Mouse (Mus musculus): Measurements from ENCODE around the gene Pnpla6. TPM values are rescaled to one million over a fixed set of nuclear protein-coding genes. Genes with fewer than 3 reads are reported as not detected.

The Pnpla6 gene
- polyA plus RNA-seq, 1 experiment from 2014 or later = 17.4 TPM

DNA sequence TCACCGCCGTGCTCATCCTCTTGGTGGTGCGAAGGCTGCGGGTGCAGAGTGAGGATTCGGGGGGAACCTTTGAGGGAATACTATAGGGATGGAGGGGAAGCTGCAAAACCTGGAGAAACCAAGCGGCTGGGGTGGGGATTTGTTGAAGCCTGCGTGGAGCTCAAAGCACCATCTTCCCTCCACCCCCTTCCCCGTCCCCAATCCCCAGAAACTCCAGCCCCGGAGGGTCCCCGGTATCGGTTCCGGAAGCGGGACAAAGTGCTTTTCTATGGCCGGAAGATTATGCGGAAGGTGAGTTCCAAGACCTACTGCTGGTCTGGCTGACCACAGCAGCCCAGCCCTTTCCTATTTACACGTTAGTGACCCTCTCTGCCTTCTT is 1.9 kb downstream of the Pnpla6 start:
- no peaks in the 10 kb centered on the region for H3K9me3 ChIP-seq (ENCODE audit: control insufficient read depth, low read length)
- H3K4me1 ChIP-seq (replicated peaks; ENCODE audit: control insufficient read depth, insufficient read depth, low read length) = 0 out of 2 replicates have a peak, but pooled peaks cover 2% of the 10 kb centered on the region
- WGBS = 8% methylated on average over 16 of the region's 16 CpGs
- peak overlapping the region; percentile 48; the same call in 1 of the 2 replicates for H3K9ac ChIP-seq (ENCODE audit: low read depth, low read length)
- H3K27ac ChIP-seq (ENCODE audit: low read depth, low read length) = no peak overlapping the region
- H3K36me3 ChIP-seq (ENCODE audit: control insufficient read depth, insufficient read depth, low read length) = 0 out of 2 replicates have a peak, but pooled peaks cover 1% of the 10 kb centered on the region
- H3K4me2 ChIP-seq (replicated peaks; ENCODE audit: low read depth, low read length) = peak overlapping the region; percentile 84
- peak overlapping the region; percentile 49 for H3K4me3 ChIP-seq (ENCODE audit: low read depth, low read length)
- DNase-seq (ENCODE audit: low spot score) (no peak), ATAC-seq (ENCODE audit: low FRiP score) (0 out of 2 replicates have a peak, but pooled peaks have one; percentile 0)
- H3K27me3 ChIP-seq (ENCODE audit: control insufficient read depth, insufficient read depth, low read length) = no peaks in the 10 kb centered on the region

DNA sequence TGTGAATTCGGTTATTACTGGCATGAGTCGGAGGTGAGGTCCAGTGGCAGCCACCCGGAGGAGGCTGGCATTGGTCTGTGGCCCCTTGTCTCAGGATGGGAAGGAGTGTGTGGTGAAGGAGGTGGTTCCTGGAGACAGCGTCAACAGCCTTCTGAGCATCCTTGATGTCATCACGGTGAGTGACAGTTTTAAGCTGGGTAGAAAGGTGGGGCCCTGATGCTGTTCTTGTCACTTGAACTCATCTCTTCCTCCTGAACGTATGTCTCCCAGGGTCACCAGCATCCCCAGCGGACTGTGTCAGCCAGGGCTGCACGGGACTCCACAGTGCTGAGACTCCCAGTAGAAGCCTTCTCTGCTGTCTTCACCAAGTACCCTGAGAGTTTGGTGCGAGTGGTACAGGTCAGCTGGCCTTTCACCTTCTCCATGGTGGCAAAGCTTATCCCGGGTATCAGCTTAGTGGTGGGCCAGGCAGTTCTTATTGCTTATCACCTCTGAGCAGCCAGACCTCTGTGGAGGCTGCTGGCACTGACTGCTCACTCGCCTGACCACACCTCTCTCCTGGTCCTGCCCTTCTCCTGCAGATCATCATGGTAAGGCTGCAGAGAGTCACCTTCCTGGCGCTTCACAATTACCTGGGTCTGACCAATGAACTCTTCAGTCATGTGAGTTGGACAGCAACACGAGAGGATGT is 7.0 kb downstream of the Pnpla6 start:
- H3K4me3 ChIP-seq (ENCODE audit: low read depth, low read length) = no peak overlapping the region
- H3K4me2 ChIP-seq (replicated peaks; ENCODE audit: low read depth, low read length) = no peak overlapping the region
- DNase-seq (ENCODE audit: low spot score) = no peak
- no peak overlapping the region for H3K27ac ChIP-seq (ENCODE audit: low read depth, low read length)
- H3K9me3 ChIP-seq (ENCODE audit: control insufficient read depth, low read length) = no peaks in the 10 kb centered on the region
- H3K27me3 ChIP-seq (ENCODE audit: control insufficient read depth, insufficient read depth, low read length) = no peaks in the 10 kb centered on the region
- peaks cover 5% of the 10 kb centered on the region; the same call in 1 of the 2 replicates for H3K36me3 ChIP-seq (ENCODE audit: control insufficient read depth, insufficient read depth, low read length)
- WGBS = 91% methylated on average over 13 of the region's 13 CpGs
- no peak overlapping the region for H3K9ac ChIP-seq (ENCODE audit: low read depth, low read length)
- ATAC-seq (ENCODE audit: low FRiP score) = no peak
- H3K4me1 ChIP-seq (replicated peaks; ENCODE audit: control insufficient read depth, insufficient read depth, low read length) = no peaks in the 10 kb centered on the region

DNA sequence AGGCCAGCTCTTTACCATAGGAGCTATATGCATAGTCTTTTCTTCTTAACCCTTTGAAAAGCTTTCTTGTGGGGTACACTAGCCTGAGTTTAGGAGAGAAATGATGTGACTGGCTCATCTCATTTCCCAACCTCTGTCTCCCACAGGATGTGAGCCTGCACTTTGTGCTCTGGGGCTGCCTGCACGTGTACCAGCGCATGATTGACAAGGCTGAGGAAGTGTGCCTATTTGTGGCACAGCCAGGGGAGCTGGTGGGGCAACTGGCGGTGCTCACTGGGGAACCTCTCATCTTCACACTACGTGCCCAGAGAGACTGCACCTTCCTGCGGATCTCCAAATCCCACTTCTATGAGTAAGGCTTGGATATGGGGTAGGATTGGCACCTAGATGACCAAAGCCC is 15.6 kb downstream of the Pnpla6 start:
- H3K9ac ChIP-seq (ENCODE audit: low read depth, low read length) = no peak overlapping the region
- no peak overlapping the region for H3K4me3 ChIP-seq (ENCODE audit: low read depth, low read length)
- DNase-seq (ENCODE audit: low spot score) = no peak
- no peaks in the 10 kb centered on the region for H3K27me3 ChIP-seq (ENCODE audit: control insufficient read depth, insufficient read depth, low read length)
- ATAC-seq (ENCODE audit: low FRiP score) = no peak
- H3K36me3 ChIP-seq (ENCODE audit: control insufficient read depth, insufficient read depth, low read length) = peaks cover 2% of the 10 kb centered on the region; the same call in 1 of the 2 replicates
- no peaks in the 10 kb centered on the region for H3K4me1 ChIP-seq (replicated peaks; ENCODE audit: control insufficient read depth, insufficient read depth, low read length)
- H3K4me2 ChIP-seq (replicated peaks; ENCODE audit: low read depth, low read length) = no peak overlapping the region
- H3K27ac ChIP-seq (ENCODE audit: low read depth, low read length) = no peak overlapping the region
- WGBS = 85% methylated on average over 5 of the region's 5 CpGs
- no peaks in the 10 kb centered on the region for H3K9me3 ChIP-seq (ENCODE audit: control insufficient read depth, low read length)

DNA sequence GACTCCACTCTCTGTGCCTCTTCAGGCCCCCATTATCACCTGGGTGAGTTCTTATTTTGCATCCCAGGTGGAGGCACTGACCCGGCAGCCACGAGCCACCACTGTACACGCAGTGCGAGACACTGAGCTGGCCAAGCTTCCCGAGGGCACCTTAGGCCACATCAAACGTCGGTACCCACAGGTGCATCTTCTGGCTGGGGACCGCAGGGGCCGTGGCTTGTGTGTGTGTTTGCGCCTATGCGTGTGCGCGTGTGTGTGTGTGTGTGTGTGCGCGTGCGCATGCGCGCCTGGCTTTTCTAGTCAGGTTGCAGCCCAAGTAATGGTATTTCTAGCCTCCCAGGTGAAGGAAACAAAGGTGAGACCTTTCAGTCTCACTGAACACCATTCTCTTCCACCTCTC is 16.8 kb downstream of the Pnpla6 start:
- Histone ChIP-seq H3K4me2 (replicated peaks; ENCODE audit: low read depth, low read length) (no peak overlapping the region), H3K36me3 (ENCODE audit: control insufficient read depth, insufficient read depth, low read length) (no peaks in the 10 kb centered on the region; the same call in 1 of the 2 replicates), H3K4me3 (ENCODE audit: low read depth, low read length) (no peak overlapping the region), H3K4me1 (replicated peaks; ENCODE audit: control insufficient read depth, insufficient read depth, low read length) (no peaks in the 10 kb centered on the region), H3K9ac (ENCODE audit: low read depth, low read length) (no peak overlapping the region), H3K27me3 (ENCODE audit: control insufficient read depth, insufficient read depth, low read length) (no peaks in the 10 kb centered on the region), H3K27ac (ENCODE audit: low read depth, low read length) (no peak overlapping the region), H3K9me3 (ENCODE audit: control insufficient read depth, low read length) (no peaks in the 10 kb centered on the region)
- ATAC-seq (ENCODE audit: low FRiP score) = no peak
- 98% methylated on average over 18 of the region's 18 CpGs for WGBS
- no peak for DNase-seq (ENCODE audit: low spot score)

DNA sequence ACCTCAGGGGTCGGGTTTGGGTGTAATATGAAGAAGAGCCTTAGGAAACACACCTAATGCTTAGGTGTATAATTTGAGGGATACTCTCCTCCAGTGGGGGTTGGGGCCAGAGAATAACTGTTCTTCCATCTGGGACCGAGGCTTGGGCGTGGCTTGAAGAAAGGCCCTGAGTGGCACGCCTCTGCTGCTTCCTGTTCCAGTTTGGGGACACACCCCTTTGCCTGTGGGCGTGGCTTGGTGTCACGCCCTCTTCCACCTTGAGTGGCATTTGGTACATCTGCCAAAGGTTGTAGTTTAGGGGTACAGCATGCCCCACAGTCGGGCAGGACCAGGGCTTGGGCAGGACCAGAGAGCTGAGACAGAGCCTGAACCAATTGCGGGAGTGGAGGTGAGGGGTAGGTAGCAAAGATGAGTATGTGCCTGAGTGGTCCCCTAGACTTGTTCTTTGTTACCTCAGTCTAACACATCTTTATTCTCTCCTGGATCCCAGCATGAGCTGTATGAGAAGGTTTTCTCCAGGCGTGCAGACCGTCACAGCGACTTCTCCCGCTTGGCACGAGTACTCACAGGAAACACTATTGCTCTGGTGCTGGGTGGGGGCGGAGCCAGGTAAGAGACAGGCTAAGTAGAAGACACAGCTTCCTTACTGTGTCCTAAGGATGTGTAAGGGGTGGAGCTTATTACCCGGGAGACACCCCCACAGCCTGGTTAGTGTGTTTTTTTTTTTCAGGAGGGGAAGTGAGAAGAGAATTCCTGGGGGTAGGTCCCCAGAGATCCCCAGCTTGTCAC is 21.1 kb downstream of the Pnpla6 start:
- WGBS = 67% methylated on average over 15 of the region's 15 CpGs
- DNase-seq (ENCODE audit: low spot score) (no peak), ATAC-seq (ENCODE audit: low FRiP score) (0 out of 2 replicates have a peak, but pooled peaks have one; percentile 19)
- Histone ChIP-seq H3K36me3 (ENCODE audit: control insufficient read depth, insufficient read depth, low read length) (no peaks in the 10 kb centered on the region), H3K4me3 (ENCODE audit: low read depth, low read length) (no peak overlapping the region), H3K27ac (ENCODE audit: low read depth, low read length) (no peak overlapping the region), H3K27me3 (ENCODE audit: control insufficient read depth, insufficient read depth, low read length) (no peaks in the 10 kb centered on the region), H3K9me3 (ENCODE audit: control insufficient read depth, low read length) (no peaks in the 10 kb centered on the region), H3K4me1 (replicated peaks; ENCODE audit: control insufficient read depth, insufficient read depth, low read length) (no peaks in the 10 kb centered on the region), H3K4me2 (replicated peaks; ENCODE audit: low read depth, low read length) (no peak overlapping the region), H3K9ac (ENCODE audit: low read depth, low read length) (no peak overlapping the region)

DNA sequence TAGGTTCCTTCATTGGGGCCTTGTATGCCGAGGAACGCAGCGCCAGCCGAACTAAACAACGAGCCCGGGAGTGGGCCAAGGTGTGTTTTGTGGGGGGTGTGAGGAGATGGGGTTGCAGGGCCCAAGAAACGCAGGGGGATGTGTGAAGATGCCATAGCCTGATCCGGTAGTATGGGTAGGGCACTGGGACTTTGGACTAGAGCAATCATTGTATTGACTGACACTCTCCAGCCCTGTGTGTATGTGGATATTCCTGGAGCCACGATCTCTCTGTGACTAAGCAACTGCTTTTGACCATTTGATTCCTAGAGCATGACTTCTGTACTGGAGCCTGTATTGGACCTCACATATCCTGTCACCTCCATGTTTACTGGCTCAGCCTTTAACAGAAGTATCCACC is 21.8 kb downstream of the Pnpla6 start:
- no peak overlapping the region for H3K9ac ChIP-seq (ENCODE audit: low read depth, low read length)
- no peak overlapping the region for H3K4me2 ChIP-seq (replicated peaks; ENCODE audit: low read depth, low read length)
- H3K4me1 ChIP-seq (replicated peaks; ENCODE audit: control insufficient read depth, insufficient read depth, low read length) = no peaks in the 10 kb centered on the region
- no peaks in the 10 kb centered on the region for H3K27me3 ChIP-seq (ENCODE audit: control insufficient read depth, insufficient read depth, low read length)
- 93% methylated on average over 9 of the region's 9 CpGs for WGBS
- no peaks in the 10 kb centered on the region for H3K36me3 ChIP-seq (ENCODE audit: control insufficient read depth, insufficient read depth, low read length)
- no peak for ATAC-seq (ENCODE audit: low FRiP score)
- no peaks in the 10 kb centered on the region for H3K9me3 ChIP-seq (ENCODE audit: control insufficient read depth, low read length)
- no peak for DNase-seq (ENCODE audit: low spot score)
- no peak overlapping the region for H3K4me3 ChIP-seq (ENCODE audit: low read depth, low read length)
- H3K27ac ChIP-seq (ENCODE audit: low read depth, low read length) = no peak overlapping the region

DNA sequence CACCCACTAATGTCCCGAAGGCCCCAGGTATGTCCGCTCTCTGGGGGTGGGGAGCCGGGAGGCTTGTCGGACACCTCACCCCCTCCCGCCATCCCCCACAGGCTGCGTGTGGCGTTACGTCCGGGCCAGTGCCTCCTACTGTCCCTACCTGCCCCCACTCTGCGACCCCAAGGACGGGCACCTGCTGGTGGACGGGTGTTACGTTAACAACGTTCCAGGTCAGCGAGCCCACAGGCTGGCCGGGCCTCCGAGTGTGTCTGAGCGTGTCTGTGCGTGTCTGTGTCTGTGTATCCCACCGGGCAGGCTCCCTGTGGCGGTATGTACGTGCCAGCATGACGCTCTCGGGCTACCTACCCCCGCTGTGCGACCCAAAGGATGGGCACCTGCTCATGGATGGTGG is 22.5 kb downstream of the Pnpla6 start:
- Histone ChIP-seq H3K4me2 (replicated peaks; ENCODE audit: low read depth, low read length) (no peak overlapping the region), H3K9me3 (ENCODE audit: control insufficient read depth, low read length) (no peaks in the 10 kb centered on the region), H3K27ac (ENCODE audit: low read depth, low read length) (no peak overlapping the region), H3K27me3 (ENCODE audit: control insufficient read depth, insufficient read depth, low read length) (no peaks in the 10 kb centered on the region), H3K9ac (ENCODE audit: low read depth, low read length) (no peak overlapping the region), H3K4me3 (ENCODE audit: low read depth, low read length) (no peak overlapping the region), H3K4me1 (replicated peaks; ENCODE audit: control insufficient read depth, insufficient read depth, low read length) (no peaks in the 10 kb centered on the region), H3K36me3 (ENCODE audit: control insufficient read depth, insufficient read depth, low read length) (no peaks in the 10 kb centered on the region)
- DNase-seq (ENCODE audit: low spot score) (no peak), ATAC-seq (ENCODE audit: low FRiP score) (no peak)
- WGBS = 95% methylated on average over 26 of the region's 26 CpGs

DNA sequence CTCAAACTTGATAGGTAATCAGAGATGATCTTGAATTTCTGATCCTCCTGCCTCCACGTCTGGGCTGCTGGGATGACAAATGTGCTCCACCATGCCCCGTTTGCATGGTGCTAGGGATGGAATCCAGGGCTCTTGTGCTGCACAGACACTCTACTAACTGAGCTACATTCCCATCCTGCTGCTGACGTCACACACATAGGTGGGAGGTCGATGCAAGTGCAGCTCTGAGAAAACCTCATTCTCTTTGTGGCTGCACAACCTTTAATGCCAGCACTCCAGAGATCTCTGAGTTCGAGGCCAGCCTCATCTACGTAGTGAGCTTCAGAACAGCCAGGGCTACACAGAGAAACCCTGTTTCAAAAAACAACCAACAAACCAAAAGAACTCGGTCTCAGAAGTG is 24.0 kb downstream of the Pnpla6 start:
- ATAC-seq (ENCODE audit: low FRiP score) (no peak), DNase-seq (ENCODE audit: low spot score) (no peak)
- Histone ChIP-seq H3K36me3 (ENCODE audit: control insufficient read depth, insufficient read depth, low read length) (no peaks in the 10 kb centered on the region), H3K4me1 (replicated peaks; ENCODE audit: control insufficient read depth, insufficient read depth, low read length) (no peaks in the 10 kb centered on the region), H3K4me2 (replicated peaks; ENCODE audit: low read depth, low read length) (no peak overlapping the region), H3K27me3 (ENCODE audit: control insufficient read depth, insufficient read depth, low read length) (no peaks in the 10 kb centered on the region), H3K9me3 (ENCODE audit: control insufficient read depth, low read length) (no peaks in the 10 kb centered on the region), H3K4me3 (ENCODE audit: low read depth, low read length) (no peak overlapping the region), H3K27ac (ENCODE audit: low read depth, low read length) (no peak overlapping the region), H3K9ac (ENCODE audit: low read depth, low read length) (no peak overlapping the region)
- WGBS = 83% methylated on average over 7 of the region's 7 CpGs

DNA sequence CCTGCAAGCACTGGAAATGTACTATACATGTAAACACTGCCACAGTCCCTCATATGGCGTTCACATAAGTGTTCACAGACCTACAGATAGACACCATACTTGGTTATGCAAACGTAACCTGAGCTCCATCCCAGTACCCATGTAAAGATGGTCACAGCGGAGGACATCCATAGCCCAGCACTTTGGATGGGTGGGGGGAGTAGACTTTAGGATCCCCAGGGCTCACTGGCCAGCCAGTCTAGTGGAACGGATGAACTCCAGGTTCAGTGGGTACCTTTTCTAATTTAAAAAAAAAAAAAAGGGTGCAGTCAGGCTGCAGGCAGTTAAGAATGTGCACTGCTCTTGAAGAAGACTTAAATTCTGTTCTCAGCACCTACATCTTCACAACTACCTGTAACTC is 24.9 kb downstream of the Pnpla6 start:
- H3K4me2 ChIP-seq (replicated peaks; ENCODE audit: low read depth, low read length) = no peak overlapping the region
- DNase-seq (ENCODE audit: low spot score) (no peak), ATAC-seq (ENCODE audit: low FRiP score) (no peak)
- H3K36me3 ChIP-seq (ENCODE audit: control insufficient read depth, insufficient read depth, low read length) = no peaks in the 10 kb centered on the region
- 86% methylated on average over 4 of the region's 4 CpGs for WGBS
- H3K9ac ChIP-seq (ENCODE audit: low read depth, low read length) = no peak overlapping the region
- no peak overlapping the region for H3K27ac ChIP-seq (ENCODE audit: low read depth, low read length)
- H3K4me1 ChIP-seq (replicated peaks; ENCODE audit: control insufficient read depth, insufficient read depth, low read length) = no peaks in the 10 kb centered on the region
- no peaks in the 10 kb centered on the region for H3K9me3 ChIP-seq (ENCODE audit: control insufficient read depth, low read length)
- H3K4me3 ChIP-seq (ENCODE audit: low read depth, low read length) = no peak overlapping the region
- H3K27me3 ChIP-seq (ENCODE audit: control insufficient read depth, insufficient read depth, low read length) = no peaks in the 10 kb centered on the region

All from hindbrain, embryonic 11.5 days (tissue).